Mouse (Mus musculus) embryonic facial prominence, embryonic 15.5 days (tissue): ENCODE measurements around the gene Fnip2. TPM values are rescaled to one million over a fixed set of nuclear protein-coding genes. Genes with fewer than 3 reads are reported as not detected.

Experiments
- ATAC-seq: fragments of 200-750 bp; cut with Nextera tagmentation; 2 replicates; pipeline ENCODE4 v1.8.0; 2017; ENCODE audit warnings: low read depth, moderate TSS enrichment; ENCODE audit not compliant: insufficient number of reproducible peaks, low FRiP score, low TSS enrichment
- H3K27ac ChIP-seq: fragments of 300-500 bp; sonication (generic); replicated peaks from 2 replicates; pipeline ENCODE4 v1.5.1; 2015; ENCODE audit warnings: mild to moderate bottlenecking, inconsistent platforms
- H3K27me3 ChIP-seq: fragments of 300-500 bp; sonication (generic); 2 replicates; pipeline ENCODE4 v1.6.1; 2015; ENCODE audit warnings: inconsistent platforms
- H3K36me3 ChIP-seq: fragments of 300-500 bp; sonication (generic); 2 replicates; pipeline ENCODE4 v1.6.1; 2015; ENCODE audit warnings: mild to moderate bottlenecking, inconsistent platforms
- H3K4me1 ChIP-seq: fragments of 300-500 bp; sonication (generic); 2 replicates; pipeline ENCODE4 v1.6.1; 2015; ENCODE audit warnings: inconsistent platforms
- H3K4me2 ChIP-seq: fragments of 300-500 bp; sonication (generic); replicated peaks from 2 replicates; pipeline ENCODE4 v1.6.1; 2015; ENCODE audit warnings: mild to moderate bottlenecking, inconsistent platforms
- H3K4me3 ChIP-seq: fragments of 300-500 bp; sonication (generic); replicated peaks from 2 replicates; pipeline ENCODE4 v1.5.1; 2015; ENCODE audit warnings: mild to moderate bottlenecking, inconsistent platforms
- H3K9ac ChIP-seq: fragments of 300-500 bp; sonication (generic); 2 replicates; pipeline ENCODE4 v1.6.1; 2015; ENCODE audit warnings: inconsistent platforms
- H3K9me3 ChIP-seq: fragments of 300-500 bp; sonication (generic); replicated peaks from 2 replicates; pipeline ENCODE4 v1.6.1; 2016; ENCODE audit warnings: inconsistent platforms
- WGBS: fragments of 180-500 bp; shearing (Covaris S2); methylation state at CpG from one replicate; pipeline ENCODE4 v1.1.7; 2015; 5-methylcytosine and 5-hydroxymethylcytosine counted together
- polyA plus RNA-seq: library from polyadenylated mRNA; unstranded; fragments of >200 nt; fragmentation: Nextera tagmentation; extraction: Ambion mirVana; gene quantifications from 2 replicates; pipeline ENCODE4 v1.2.1, GENCODE M21; 2015

Fnip2 gene
- polyA plus RNA-seq, 1 experiment from 2014 or later, result 3.5 TPM

DNA sequence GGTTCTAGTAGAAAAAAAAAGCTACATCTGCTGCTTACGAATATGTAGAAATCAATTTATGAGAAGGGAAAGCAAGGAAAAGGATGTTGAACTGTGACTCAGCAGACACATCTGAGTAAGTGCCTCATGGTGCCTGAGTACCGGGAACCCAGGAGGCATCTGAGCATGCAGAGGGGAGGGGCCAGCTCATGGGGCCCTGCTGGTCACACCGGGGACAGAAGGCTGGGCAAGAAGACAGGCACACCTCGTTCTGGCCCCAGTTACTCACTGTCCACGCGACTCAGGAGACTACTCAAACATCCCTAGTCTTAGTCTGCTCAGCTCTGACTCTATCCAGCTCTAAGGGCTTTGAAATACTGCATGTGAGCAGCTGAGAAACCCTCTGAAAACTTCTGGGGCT lies 25.0 kb downstream of the Fnip2 start:
- 0 out of 2 replicates have a peak, but pooled peaks cover 5% of the 10 kb centered on the region for H3K36me3 ChIP-seq
- H3K27me3 ChIP-seq, result no peaks in the 10 kb centered on the region
- H3K4me1 ChIP-seq, result 0 out of 2 replicates have a peak, but pooled peaks cover 4% of the 10 kb centered on the region
- no peak overlapping the region for H3K9ac ChIP-seq
- no peak overlapping the region for H3K4me3 ChIP-seq
- 35% methylated on average over 6 of the region's 6 CpGs for WGBS
- ATAC-seq, result no peak
- no peak overlapping the region for H3K4me2 ChIP-seq
- H3K27ac ChIP-seq, result no peak overlapping the region
- no peaks in the 10 kb centered on the region for H3K9me3 ChIP-seq

DNA sequence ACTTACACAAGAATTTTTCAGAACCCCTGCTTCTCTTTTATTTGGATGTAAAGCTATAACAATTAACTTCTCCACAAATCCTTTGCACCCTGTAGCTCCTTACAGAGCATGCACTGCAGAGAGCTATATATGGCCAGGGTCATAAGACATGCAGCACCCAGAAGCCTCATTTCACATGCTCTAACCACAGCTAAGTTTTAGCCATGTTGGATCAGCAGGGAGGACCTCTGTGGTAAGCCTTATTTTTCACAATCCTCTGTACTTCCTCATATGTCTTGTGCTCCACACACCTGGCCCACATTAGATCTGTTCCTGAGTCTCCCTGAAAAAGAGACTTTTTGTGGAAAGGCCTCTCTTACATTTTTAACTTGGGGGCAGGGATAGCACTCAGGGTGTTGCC lies 27.9 kb downstream of the Fnip2 start:
- H3K4me1 ChIP-seq, result 0 out of 2 replicates have a peak, but pooled peaks cover 4% of the 10 kb centered on the region
- H3K27me3 ChIP-seq, result no peaks in the 10 kb centered on the region
- H3K36me3 ChIP-seq, result 0 out of 2 replicates have a peak, but pooled peaks cover 5% of the 10 kb centered on the region
- no peak overlapping the region for H3K4me3 ChIP-seq
- no peak overlapping the region for H3K27ac ChIP-seq
- ATAC-seq, result no peak
- no peak overlapping the region for H3K4me2 ChIP-seq
- H3K9ac ChIP-seq, result no peak overlapping the region
- no peaks in the 10 kb centered on the region for H3K9me3 ChIP-seq

DNA sequence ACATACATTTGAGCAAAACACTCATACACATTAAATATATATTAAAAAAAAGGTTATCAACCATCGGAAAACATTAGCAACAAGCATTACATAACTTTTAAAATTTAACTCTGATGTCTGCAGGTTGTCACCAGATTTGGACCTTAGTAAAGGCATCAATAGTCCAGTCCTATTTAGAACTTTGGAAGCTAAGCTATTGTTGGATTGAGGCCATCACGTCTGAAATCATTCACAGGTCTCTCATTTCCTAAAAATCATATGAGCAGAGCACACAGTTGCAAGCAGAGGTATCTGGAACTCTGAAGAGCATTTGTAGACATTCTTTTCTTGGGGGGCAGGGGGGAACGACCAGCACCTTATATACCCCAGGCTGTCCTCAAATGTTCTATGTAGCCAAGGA lies 28.5 kb downstream of the Fnip2 start:
- 83% methylated on average over 3 of the region's 3 CpGs for WGBS
- ATAC-seq, result no peak

DNA sequence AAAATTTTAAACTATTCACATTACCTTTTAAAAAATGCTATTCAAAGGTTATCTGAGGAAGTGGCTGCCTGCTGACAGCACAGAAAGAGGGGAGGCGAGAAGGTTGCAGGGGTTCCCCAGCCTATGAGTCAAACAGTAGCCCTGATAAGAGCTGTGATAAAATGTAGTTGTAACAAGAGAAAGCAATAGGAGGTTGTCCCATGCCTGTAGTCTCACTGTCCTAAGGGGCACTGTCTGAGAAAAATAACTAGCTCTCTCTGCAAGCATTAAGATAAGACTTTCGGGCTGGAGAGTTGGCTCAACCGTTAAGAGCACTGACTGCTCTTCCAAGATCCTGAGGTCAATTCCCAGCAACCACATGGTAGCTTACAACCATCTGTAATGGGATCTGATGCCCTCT lies 29.3 kb downstream of the Fnip2 start:
- no peaks in the 10 kb centered on the region for H3K36me3 ChIP-seq
- no peak overlapping the region for H3K27ac ChIP-seq
- no peak for ATAC-seq
- H3K27me3 ChIP-seq, result no peaks in the 10 kb centered on the region
- H3K4me2 ChIP-seq, result no peak overlapping the region
- 0 out of 2 replicates have a peak, but pooled peaks cover 4% of the 10 kb centered on the region for H3K4me1 ChIP-seq
- 84% methylated on average over 3 of the region's 3 CpGs for WGBS
- H3K9ac ChIP-seq, result no peak overlapping the region
- no peaks in the 10 kb centered on the region for H3K9me3 ChIP-seq
- no peak overlapping the region for H3K4me3 ChIP-seq

More for the DNA sequence above, 28.5 kb downstream of the Fnip2 start:
- Histone ChIP-seq H3K4me3 (no peak overlapping the region), H3K9me3 (no peaks in the 10 kb centered on the region), H3K4me2 (no peak overlapping the region), H3K27me3 (no peaks in the 10 kb centered on the region), H3K27ac (no peak overlapping the region), H3K4me1 (0 out of 2 replicates have a peak, but pooled peaks cover 4% of the 10 kb centered on the region), H3K9ac (no peak overlapping the region), H3K36me3 (0 out of 2 replicates have a peak, but pooled peaks cover 4% of the 10 kb centered on the region)

DNA sequence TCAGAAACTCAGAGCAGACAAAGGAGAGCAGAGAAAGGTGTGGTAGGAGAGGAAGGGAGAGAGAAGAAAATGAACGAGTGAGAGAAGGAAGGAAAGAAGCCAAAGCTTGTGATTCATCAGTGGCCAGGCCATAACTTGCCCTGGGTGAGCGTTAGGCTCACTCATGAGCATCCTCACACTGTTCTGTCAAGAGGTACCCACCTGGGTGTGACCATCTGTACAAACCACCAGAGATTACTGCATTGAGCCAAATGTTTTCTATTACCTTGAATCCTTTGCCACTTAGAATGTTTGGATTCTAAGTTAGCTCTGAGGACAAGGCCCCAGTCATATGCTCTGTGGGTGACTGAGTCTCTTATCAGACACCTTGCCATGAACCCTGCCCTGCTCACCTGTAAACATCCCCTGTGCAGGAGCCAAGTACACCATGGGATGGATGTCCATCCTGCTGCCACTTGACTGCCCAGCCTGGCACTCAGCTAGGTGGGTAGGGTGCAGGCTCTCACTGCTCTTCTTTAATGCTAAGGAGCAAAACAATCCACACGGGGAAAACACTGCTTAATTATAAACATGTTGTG lies 29.9 kb downstream of the Fnip2 start:
- no peak overlapping the region for H3K27ac ChIP-seq
- H3K27me3 ChIP-seq, result no peaks in the 10 kb centered on the region
- 63% methylated on average over 3 of the region's 3 CpGs for WGBS
- H3K4me1 ChIP-seq, result 0 out of 2 replicates have a peak, but pooled peaks cover 3% of the 10 kb centered on the region
- H3K9me3 ChIP-seq, result no peaks in the 10 kb centered on the region
- no peak overlapping the region for H3K9ac ChIP-seq
- no peak for ATAC-seq
- H3K36me3 ChIP-seq, result no peaks in the 10 kb centered on the region
- no peak overlapping the region for H3K4me2 ChIP-seq
- no peak overlapping the region for H3K4me3 ChIP-seq

DNA sequence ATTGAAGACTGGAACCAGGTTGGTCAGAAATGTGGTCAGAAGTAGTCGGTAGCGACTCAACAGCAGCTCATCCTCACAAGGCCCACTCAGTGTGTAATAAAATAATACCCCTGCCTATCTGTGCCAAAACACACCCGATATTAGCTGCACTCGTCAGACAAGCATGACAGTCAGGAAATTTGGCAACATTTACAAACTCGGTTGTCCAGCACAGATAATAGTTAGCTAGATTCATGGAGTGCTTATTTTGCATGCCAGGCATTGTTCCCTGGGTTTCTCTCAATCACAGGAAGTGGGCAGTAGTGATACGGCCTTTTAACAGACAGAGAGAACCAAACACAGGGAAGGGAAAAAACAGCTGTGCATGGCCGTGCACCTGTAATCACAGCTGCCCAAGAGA lies 30.6 kb downstream of the Fnip2 start:
- 77% methylated on average over 7 of the region's 7 CpGs for WGBS
- H3K4me2 ChIP-seq, result no peak overlapping the region
- no peak overlapping the region for H3K27ac ChIP-seq
- ATAC-seq, result no peak
- H3K9ac ChIP-seq, result no peak overlapping the region
- H3K9me3 ChIP-seq, result no peaks in the 10 kb centered on the region
- H3K4me1 ChIP-seq, result no peaks in the 10 kb centered on the region
- H3K36me3 ChIP-seq, result no peaks in the 10 kb centered on the region
- no peaks in the 10 kb centered on the region for H3K27me3 ChIP-seq
- H3K4me3 ChIP-seq, result no peak overlapping the region

DNA sequence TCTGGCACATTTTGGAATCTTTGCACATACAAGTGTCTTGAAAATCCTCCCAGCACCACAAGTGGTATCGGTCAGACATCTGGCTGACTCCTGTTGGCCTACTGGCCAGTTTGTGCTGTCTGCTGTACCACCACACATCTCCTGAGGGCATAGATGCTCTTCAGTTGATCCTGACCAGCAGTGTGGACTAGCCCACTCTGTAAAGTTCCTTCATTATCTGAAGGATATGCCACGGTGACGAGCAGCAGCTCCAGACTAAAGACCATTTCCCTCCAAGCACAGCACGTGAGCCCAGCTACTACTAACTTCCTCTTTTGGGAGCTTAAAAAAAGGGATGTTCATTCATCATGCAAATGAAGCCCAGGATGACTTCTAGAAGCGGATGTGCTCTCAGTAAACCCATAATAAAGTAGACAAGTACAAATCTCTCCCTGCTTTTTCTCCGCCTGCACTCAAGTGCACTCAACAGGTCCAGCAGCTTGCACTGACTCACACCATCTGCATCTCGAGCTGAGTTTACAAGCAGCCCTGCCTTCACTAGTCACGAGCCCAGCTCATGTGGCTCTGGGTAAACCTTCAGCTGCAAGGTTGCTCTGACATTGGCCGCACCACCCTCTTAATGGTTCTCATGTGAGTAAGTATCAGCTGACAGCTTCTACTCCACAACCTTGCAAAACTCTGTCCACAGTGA lies 35.9 kb downstream of the Fnip2 start:
- Histone ChIP-seq H3K4me3 (no peak overlapping the region), H3K36me3 (no peaks in the 10 kb centered on the region), H3K27ac (no peak overlapping the region), H3K4me2 (no peak overlapping the region), H3K27me3 (no peaks in the 10 kb centered on the region), H3K4me1 (peaks cover 12% of the 10 kb centered on the region; the same call in 1 of the 2 replicates), H3K9me3 (no peaks in the 10 kb centered on the region), H3K9ac (no peak overlapping the region)
- WGBS, result 58% methylated on average over 9 of the region's 9 CpGs
- ATAC-seq, result no peak

DNA sequence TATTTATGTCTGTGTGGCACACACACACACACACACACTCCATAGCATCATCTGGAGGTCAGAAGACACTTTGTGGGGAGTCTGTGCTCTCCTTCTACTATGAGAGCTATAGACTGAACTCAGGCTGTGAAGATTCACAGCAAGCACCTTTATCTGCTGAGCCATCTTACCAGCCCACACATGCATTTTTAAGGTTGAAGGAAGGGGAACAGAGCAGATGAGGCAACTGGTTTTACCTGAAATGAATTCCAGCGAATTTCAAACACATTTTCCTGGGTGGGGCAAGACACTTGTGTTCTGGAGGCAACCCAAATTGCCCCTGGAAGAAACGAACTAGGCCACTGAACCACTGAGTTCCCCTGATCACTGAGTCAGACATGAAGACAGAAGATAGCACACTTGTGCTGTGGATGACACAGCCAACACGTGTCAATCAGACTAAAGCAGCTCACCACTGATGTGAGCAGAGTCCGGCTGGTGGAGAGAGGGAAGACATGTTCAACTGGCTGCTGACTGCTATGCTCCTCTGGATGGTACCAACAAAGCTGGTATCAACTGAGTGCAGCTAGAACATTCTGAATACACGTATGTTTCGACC lies 38.0 kb downstream of the Fnip2 start:
- Histone ChIP-seq H3K27me3 (no peaks in the 10 kb centered on the region), H3K27ac (no peak overlapping the region), H3K4me1 (peaks cover 17% of the 10 kb centered on the region; the same call in 1 of the 2 replicates), H3K9me3 (no peaks in the 10 kb centered on the region), H3K4me2 (no peak overlapping the region), H3K9ac (no peak overlapping the region), H3K36me3 (no peaks in the 10 kb centered on the region), H3K4me3 (no peak overlapping the region)
- no peak for ATAC-seq
- 67% methylated on average over 6 of the region's 6 CpGs for WGBS

DNA sequence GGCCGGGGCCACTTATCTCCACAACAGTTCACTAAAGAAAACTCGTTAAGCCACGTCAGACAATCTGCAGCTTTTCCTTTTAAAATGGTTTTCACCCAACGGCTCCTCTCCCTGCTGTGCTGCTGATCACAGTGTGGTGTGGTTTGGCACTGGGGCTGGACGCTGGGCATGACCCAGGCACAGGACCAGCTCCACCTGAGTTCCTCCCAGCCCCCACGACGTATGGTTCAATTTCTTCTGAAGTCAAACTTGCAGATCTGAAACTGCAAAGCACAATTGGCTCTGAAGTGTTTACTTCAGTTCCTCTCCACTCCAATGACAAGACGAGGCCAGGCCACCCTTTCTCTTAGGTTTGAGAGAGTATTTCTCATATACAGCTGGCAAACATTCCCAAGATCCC lies 39.1 kb downstream of the Fnip2 start:
- no peaks in the 10 kb centered on the region for H3K36me3 ChIP-seq
- no peak for ATAC-seq
- H3K9ac ChIP-seq, result no peak overlapping the region
- H3K4me3 ChIP-seq, result no peak overlapping the region
- H3K9me3 ChIP-seq, result no peaks in the 10 kb centered on the region
- whole genome bisulfite sequencing, result 53% methylated on average over 8 of the region's 8 CpGs
- H3K4me1 ChIP-seq, result peaks cover 17% of the 10 kb centered on the region; the same call in 1 of the 2 replicates
- H3K4me2 ChIP-seq, result no peak overlapping the region
- no peak overlapping the region for H3K27ac ChIP-seq
- H3K27me3 ChIP-seq, result no peaks in the 10 kb centered on the region

DNA sequence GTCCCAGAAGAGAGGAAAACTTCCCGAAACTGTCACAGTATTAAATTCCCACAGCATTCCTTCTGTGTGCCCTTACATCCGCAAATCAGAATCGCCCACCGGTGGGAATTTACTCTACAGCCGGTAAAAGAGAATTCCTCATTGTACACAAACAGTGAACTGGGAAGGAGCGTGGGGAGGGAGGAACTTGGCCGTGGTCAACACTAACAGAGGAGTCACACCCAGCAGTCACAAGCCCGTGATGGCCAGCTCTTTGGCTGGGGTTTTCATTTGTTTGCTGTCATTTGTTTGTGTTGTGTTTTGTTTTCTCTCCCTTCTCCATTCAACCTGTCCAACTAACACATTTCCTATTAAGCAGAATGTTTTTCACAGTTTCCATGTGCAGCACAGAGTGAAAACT lies 39.7 kb downstream of the Fnip2 start:
- Histone ChIP-seq H3K27me3 (no peaks in the 10 kb centered on the region), H3K9ac (no peak overlapping the region), H3K4me3 (no peak overlapping the region), H3K36me3 (no peaks in the 10 kb centered on the region), H3K4me2 (no peak overlapping the region), H3K4me1 (peaks cover 17% of the 10 kb centered on the region; the same call in 1 of the 2 replicates), H3K27ac (no peak overlapping the region), H3K9me3 (no peaks in the 10 kb centered on the region)
- ATAC-seq, result no peak
- 57% methylated on average over 8 of the region's 8 CpGs for WGBS

DNA sequence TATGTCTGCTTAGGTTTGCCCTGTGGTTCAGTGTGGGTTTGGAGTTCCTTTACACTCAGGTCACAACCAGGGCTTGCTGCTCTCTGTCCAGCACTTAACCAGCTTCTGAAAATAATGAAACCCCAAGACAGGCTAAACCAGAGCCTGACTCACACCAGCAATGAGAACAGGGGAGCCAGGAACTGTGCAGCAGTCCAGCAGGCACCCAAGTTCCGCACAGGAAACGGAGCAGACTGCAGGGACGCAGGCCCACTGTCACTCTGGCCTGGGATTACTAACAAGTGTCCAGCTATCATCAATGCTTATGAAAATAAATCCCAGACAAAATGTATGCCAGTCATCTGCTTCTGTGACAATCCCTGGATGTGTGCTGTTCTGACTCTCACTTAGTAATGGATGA lies 40.1 kb downstream of the Fnip2 start:
- no peak overlapping the region for H3K27ac ChIP-seq
- H3K4me2 ChIP-seq, result no peak overlapping the region
- no peak overlapping the region for H3K4me3 ChIP-seq
- no peaks in the 10 kb centered on the region for H3K27me3 ChIP-seq
- H3K9me3 ChIP-seq, result no peaks in the 10 kb centered on the region
- ATAC-seq, result no peak
- WGBS, result 86% methylated on average over 3 of the region's 3 CpGs
- no peak overlapping the region for H3K9ac ChIP-seq
- peaks cover 17% of the 10 kb centered on the region; the same call in 1 of the 2 replicates for H3K4me1 ChIP-seq
- no peaks in the 10 kb centered on the region for H3K36me3 ChIP-seq
